14 mouse cellular contexts compared by ENCODE assay signal in genomic region chr2:125932734-125933133, GRCm38 (mm10).
DNase-seq lines count a peak whose midpoint lies in the region; ATAC-seq and TF ChIP-seq lines count a peak whose summit lies in the region.
"Had no signal": no experiment of that assay in that cellular context is flagged by ENCODE, and none has a peak within 500 bp of the region (broad histone marks: within the 10 kb centered on the region; RNA-seq: fewer than 3 reads in every experiment).

No protein-coding gene starts in this region.

- no peaks in the 10 kb centered on the region for H3K79me2 ChIP-seq in liver, adult 2 months (ENCODE audit: control insufficient read depth, insufficient read depth, low read length)

- intact Hi-C loops in left cerebral cortex, postnatal 14 days (cut with DNase I) = no loop called here

- peak; percentile 84 for DNase-seq in liver, adult 2 months (ENCODE audit: extremely low read depth, low read depth, low spot score)
- DNase-seq in liver (no peak), NIH3T3 (ENCODE audit: low read depth) (peak; percentile 76)
- DNase-seq in embryonic facial prominence, embryonic 11.5 days (ENCODE audit: low spot score) = peak; percentile 72
- DNase-seq in liver, postnatal 0 days = peak; percentile 22
- DNase-seq in layer of hippocampus, adult 8-10 months (ENCODE audit: low spot score in 2 of 2) = no peak
- DNase-seq in testis, postnatal 14 days (ENCODE audit: low spot score) = no peak
- no peak for DNase-seq in left cerebral cortex, postnatal 14 days (ENCODE audit: low spot score in 2 of 2)
- DNase-seq: cerebellum, adult 18-20 months; heart, adult 2 months had no signal

- TF ChIP-seq POLR2A in liver, adult 2 months (IDR thresholded peaks at IDR 0.05; ENCODE audit: extremely low read depth, insufficient read depth, low read length) = no peak

- no peaks in the 10 kb centered on the region for H3K4me1 ChIP-seq in liver, adult 2 months (ENCODE audit: control insufficient read depth, insufficient read depth, low read length)
- H3K4me1 ChIP-seq in embryonic facial prominence, embryonic 11.5 days (ENCODE audit: control insufficient read depth, insufficient read depth, low read length) = peaks cover 2% of the 10 kb centered on the region; the same call in 1 of the 2 replicates
- no peaks in the 10 kb centered on the region for H3K4me1 ChIP-seq in liver, postnatal 0 days (ENCODE audit: insufficient read depth)

- H3K9me3 ChIP-seq in embryonic facial prominence, embryonic 11.5 days (replicated peaks; ENCODE audit: control insufficient read depth, low read length) = no peaks in the 10 kb centered on the region
- no peaks in the 10 kb centered on the region for H3K9me3 ChIP-seq in liver, postnatal 0 days (ENCODE audit: low read length)
- H3K9me3 ChIP-seq: embryonic facial prominence, embryonic 13.5 days; hindbrain, embryonic 13.5 days had no signal

- H3K9ac ChIP-seq in liver, adult 2 months (ENCODE audit: low read depth, low read length) = no peak overlapping the region
- no peak overlapping the region for H3K9ac ChIP-seq in embryonic facial prominence, embryonic 11.5 days (replicated peaks; ENCODE audit: low read length)
- H3K9ac ChIP-seq in liver, postnatal 0 days (replicated peaks) = no peak overlapping the region
- H3K9ac ChIP-seq: embryonic facial prominence, embryonic 13.5 days; hindbrain, embryonic 13.5 days had no signal

- peaks cover 7% of the 10 kb centered on the region; the same call in 1 of the 2 replicates for H3K36me3 ChIP-seq in liver, adult 2 months (ENCODE audit: control insufficient read depth, insufficient read depth, low read length)
- H3K36me3 ChIP-seq in embryonic facial prominence, embryonic 11.5 days (replicated peaks; ENCODE audit: control insufficient read depth, insufficient read depth, low read depth, low read length) = no peaks in the 10 kb centered on the region
- 0 out of 2 replicates have a peak, but pooled peaks cover 4% of the 10 kb centered on the region for H3K36me3 ChIP-seq in liver, postnatal 0 days (replicated peaks; ENCODE audit: insufficient read depth, low read length)

- ATAC-seq in embryonic facial prominence, embryonic 11.5 days (replicated peaks; ENCODE audit: insufficient number of reproducible peaks, low FRiP score, low TSS enrichment, low read depth) = peak; percentile 67; the same call in 1 of the 2 replicates
- ATAC-seq in liver, postnatal 0 days = peak; percentile 85
- ATAC-seq: forebrain, embryonic 14.5 days had no signal

- TF ChIP-seq CTCF in liver, adult 2 months (IDR thresholded peaks at IDR 0.05; ENCODE audit: low read depth, low read length) = no peak
- TF ChIP-seq CTCF in liver, postnatal 0 days (IDR thresholded peaks at IDR 0.05; ENCODE audit: low read depth) = no peak

- no peak overlapping the region for H3K27ac ChIP-seq in liver, adult 2 months (replicated peaks; ENCODE audit: insufficient read depth, low read depth, low read length)
- no peak overlapping the region for H3K27ac ChIP-seq in embryonic facial prominence, embryonic 11.5 days (replicated peaks; ENCODE audit: low read depth, low read length)
- no peak overlapping the region for H3K27ac ChIP-seq in liver, postnatal 0 days (ENCODE audit: low read depth)
- H3K27ac ChIP-seq: embryonic facial prominence, embryonic 13.5 days; heart, adult 2 months; hindbrain, embryonic 13.5 days; stomach, postnatal 0 days had no signal

- no peak overlapping the region for H3K4me2 ChIP-seq in embryonic facial prominence, embryonic 11.5 days (ENCODE audit: low read depth, low read length)
- H3K4me2 ChIP-seq in liver, postnatal 0 days (ENCODE audit: low read depth, low read length) = no peak overlapping the region
- H3K4me2 ChIP-seq: embryonic facial prominence, embryonic 13.5 days; hindbrain, embryonic 13.5 days had no signal

- H3K4me3 ChIP-seq in liver, adult 2 months (ENCODE audit: insufficient read depth, low read depth, low read length) = no peak overlapping the region
- no peak overlapping the region for H3K4me3 ChIP-seq in embryonic facial prominence, embryonic 11.5 days (ENCODE audit: low read depth, low read length)
- H3K4me3 ChIP-seq in liver, postnatal 0 days (ENCODE audit: low read depth, low read length) = no peak overlapping the region
- H3K4me3 ChIP-seq: embryonic facial prominence, embryonic 13.5 days; heart, adult 2 months; hindbrain, embryonic 13.5 days had no signal

- TF ChIP-seq EP300 in liver, postnatal 0 days (IDR thresholded peaks at IDR 0.05; ENCODE audit: low read depth) = peak; percentile 33; the same call in 1 of the 2 replicates

- H3K27me3 ChIP-seq in liver, adult 2 months (ENCODE audit: control insufficient read depth, insufficient read depth, low read length) = no peaks in the 10 kb centered on the region
- H3K27me3 ChIP-seq in embryonic facial prominence, embryonic 11.5 days (ENCODE audit: control insufficient read depth, insufficient read depth, low read length) = no peaks in the 10 kb centered on the region
- no peaks in the 10 kb centered on the region for H3K27me3 ChIP-seq in liver, postnatal 0 days (ENCODE audit: insufficient read depth, low read length)
- H3K27me3 ChIP-seq: embryonic facial prominence, embryonic 13.5 days; hindbrain, embryonic 13.5 days had no signal

Comparison
In these comparisons a context has a peak if more than half of its experiments do, and no peak if none do; other contexts are left out.
1. DNase-seq: peak in liver, adult 2 months (single experiment), NIH3T3 (single experiment), embryonic facial prominence, embryonic 11.5 days (single experiment) and liver, postnatal 0 days (single experiment); none in liver (single experiment), layer of hippocampus, adult 8-10 months (0 of 2), testis, postnatal 14 days (single experiment) and left cerebral cortex, postnatal 14 days (0 of 2).